Mouse (Mus musculus) thymus, adult 2 months (tissue): ENCODE measurements around the gene Rgs9bp.

Source experiments
- CTCF ChIP-seq: fragments of 200-500 bp; IDR thresholded peaks from 2 replicates; pipeline ENCODE4 v1.5.1; 2012; ENCODE audit warnings: mild to moderate bottlenecking, control low read depth, low read length, moderate library complexity, borderline replicate concordance; ENCODE audit not compliant: control insufficient read depth, poor library complexity, insufficient read depth; ENCODE audit errors: extremely low read depth
- POLR2A ChIP-seq: fragments of 200-500 bp; IDR thresholded peaks from 2 replicates; pipeline ENCODE4 v1.6.1; 2012; ENCODE audit warnings: mild to moderate bottlenecking, low read length, control low read depth, moderate library complexity; ENCODE audit not compliant: control insufficient read depth, poor library complexity, insufficient read depth; ENCODE audit errors: extremely low read depth

DNA sequence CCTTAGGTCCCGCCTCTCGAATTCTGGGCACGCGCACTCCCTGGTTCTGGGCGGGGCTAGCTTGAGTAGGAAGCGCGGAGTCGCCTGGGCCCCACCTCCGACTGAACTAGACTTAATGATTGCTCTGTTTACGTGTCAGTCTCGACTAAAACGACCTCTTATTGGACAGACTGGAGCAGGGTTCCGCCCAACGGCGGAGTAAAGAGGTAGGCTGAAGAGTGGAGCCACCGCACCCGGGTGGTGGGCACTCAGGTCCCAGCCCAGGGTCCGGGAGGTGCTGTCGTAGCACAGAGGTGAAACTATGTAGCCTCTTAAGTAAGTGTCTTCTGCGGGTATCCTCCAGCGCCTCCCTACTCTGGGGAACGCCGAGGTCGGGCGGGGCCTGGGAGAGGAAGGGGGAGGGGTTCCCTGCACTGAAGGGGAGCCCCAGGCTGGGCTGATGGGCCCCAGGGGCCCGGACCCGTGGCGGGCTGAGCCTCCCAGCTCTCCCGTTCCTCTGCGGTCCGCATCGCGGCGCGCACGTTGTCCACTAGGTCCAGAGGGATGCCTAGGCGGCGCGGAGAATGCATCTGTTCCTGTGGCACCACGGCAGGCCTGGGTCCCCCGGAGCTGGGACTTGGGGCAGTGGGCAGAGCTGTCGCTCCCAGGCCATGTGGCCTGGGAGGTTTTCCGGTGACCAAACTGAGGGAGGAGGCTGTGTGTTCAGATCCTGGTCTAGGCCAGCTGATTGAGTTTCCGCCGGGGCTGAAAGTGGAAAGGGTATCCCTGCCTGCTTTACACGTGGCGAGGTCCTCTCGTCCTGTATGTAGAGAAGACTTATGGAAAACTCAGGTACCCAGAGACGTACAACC, 898 bp upstream of the Rgs9bp start, which contains the start of gene Ankrd27:
- TF ChIP-seq CTCF (no peak), POLR2A (peak; percentile 62; the same call in 1 of the 2 replicates)
